Mouse (Mus musculus) kidney, postnatal 10 days (tissue): ENCODE measurements at regions not wholly inside any gene's neighbourhood (a gene's known extent, or its start where the extent isn't known, plus 50 kb on each side); places are given as distances from the start of the nearest gene placed in this dataset.

Experiments
- DNase-seq: peaks from one replicate; pipeline ENCODE4 v3.0.0; 2021; ENCODE audit warnings: mixed read lengths

- DNase-seq, result no peak
Measured at GRCm38 (mm10) chr7:71488016-71488650, 136.8 kb upstream of the Gm10295 start.

DNA sequence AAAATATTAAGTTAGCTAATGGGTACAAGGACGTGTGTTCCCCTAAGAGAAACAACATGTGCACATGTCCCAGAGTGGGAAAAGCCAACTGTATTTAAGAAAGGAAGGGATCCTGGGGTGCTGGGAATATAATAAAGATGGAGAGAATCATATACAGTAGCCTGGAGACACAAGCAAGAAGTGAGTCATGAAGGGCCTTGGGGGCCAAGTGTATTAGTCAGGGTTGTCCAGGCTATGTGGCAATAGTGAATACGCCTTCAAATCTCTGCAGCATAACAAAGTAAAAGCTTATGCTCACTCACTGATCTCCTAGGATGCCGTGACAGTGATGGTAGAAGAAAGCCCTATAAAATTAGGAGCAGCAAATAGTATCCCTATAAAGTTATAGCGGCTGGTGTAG, 124.1 kb upstream of the Gm10295 start:
- no peak for DNase-seq

GRCm38 (mm10) chr7:71472384-71473141, 121.3 kb upstream of the Gm10295 start:
- no peak for DNase-seq

- DNase-seq, result peak; percentile 80
Measured at GRCm38 (mm10) chr7:71471658-71472383, 120.5 kb upstream of the Gm10295 start.

DNA sequence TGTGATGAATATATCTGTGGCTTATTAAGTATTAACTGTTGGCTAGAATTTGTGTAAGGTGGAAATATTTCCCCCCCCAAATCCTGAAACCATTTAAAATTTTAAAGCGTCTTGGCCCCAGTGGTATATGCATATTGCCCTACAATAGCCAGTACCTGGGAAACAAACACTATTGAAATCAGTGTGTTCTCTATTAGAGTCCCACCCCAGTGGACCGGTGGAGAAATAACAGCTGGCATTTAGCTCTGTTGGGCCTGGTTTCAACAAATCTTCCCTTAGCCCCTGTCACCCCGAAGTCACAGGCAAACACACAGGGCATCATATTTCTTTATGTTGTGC, 120.0 kb upstream of the Gm10295 start:
- DNase-seq, result no peak

DNA sequence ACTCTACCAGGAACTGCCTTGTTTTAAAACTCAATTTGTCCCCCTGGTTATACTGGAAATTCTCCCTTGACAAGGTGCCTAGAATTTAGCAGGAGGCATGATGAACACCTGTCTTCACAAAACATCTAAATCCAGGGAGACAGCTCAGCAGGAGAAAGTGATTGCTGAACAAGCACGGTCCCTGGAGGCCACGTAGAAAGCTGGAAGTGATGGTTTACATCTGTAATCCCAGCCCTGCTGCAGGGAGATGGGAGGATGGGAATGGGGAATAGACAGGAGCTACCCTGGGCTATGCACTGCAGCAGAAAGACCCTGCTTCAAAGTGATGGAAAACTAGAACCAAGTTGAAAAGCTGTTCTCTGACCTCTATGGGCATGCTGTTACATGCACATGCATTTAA, 119.1 kb upstream of the Gm10295 start:
- peak; percentile 29 for DNase-seq

GRCm38 (mm10) chr7:71469951-71470350, 118.7 kb upstream of the Gm10295 start:
- DNase-seq, result no peak

DNA sequence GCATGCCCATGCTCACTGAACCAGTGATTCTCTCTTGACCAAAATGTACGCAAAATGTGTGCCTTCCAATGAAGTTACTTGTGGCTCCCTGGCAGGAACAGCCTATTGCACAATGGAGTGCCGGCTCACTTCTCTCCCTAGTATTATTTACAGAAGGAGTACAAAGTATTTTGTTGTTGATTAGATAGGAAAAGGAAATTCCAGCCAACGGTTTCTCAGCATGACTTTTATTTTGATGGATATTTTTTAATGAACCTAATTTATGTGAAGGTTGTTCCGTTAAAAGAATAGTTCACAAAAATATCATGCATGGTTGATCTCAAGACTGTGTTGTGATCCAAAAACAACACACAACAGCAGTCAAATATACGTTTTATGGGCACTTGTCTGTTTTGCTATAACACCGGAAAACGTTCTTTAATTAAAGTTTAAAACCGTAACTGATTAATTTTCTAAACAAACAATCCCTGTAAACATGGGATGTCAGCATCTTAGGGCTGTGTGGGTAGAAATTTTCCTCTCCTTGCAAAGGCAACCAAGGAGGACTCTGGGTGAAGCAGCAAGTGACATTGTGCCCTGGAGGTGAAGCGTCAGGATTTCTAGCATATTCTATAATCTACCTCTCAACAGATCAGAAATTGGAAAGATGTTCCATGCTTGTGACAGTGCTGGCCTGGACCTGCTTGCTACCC, 116.3 kb upstream of the Gm10295 start:
- DNase-seq, result peak; percentile 53

- no peak for DNase-seq
Measured at GRCm38 (mm10) chr7:71464127-71464526, 112.8 kb upstream of the Gm10295 start.

DNA sequence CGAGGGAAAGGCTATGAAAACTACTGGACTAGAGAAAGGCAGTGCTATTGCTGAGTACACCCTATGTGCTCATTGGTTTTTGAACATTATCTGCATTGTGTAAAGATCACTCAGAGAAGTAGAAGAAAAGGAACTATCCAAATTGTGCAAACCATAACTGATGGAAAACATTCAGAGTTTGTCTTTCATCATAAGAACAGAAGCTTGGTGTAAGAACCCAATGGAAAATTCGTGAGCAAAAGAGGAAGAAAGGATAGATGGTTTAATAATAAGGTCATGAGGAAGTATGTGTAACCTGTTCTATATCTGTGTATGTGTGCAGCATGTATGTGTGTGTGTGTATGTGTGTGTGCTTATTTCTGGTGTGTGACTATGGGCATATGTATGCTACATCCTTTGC, 112.3 kb upstream of the Gm10295 start:
- no peak for DNase-seq

GRCm38 (mm10) chr7:71459805-71460204, 108.5 kb upstream of the Gm10295 start:
- no peak for DNase-seq

- DNase-seq, result no peak
Measured at GRCm38 (mm10) chr7:71458104-71458754, 106.9 kb upstream of the Gm10295 start.

DNA sequence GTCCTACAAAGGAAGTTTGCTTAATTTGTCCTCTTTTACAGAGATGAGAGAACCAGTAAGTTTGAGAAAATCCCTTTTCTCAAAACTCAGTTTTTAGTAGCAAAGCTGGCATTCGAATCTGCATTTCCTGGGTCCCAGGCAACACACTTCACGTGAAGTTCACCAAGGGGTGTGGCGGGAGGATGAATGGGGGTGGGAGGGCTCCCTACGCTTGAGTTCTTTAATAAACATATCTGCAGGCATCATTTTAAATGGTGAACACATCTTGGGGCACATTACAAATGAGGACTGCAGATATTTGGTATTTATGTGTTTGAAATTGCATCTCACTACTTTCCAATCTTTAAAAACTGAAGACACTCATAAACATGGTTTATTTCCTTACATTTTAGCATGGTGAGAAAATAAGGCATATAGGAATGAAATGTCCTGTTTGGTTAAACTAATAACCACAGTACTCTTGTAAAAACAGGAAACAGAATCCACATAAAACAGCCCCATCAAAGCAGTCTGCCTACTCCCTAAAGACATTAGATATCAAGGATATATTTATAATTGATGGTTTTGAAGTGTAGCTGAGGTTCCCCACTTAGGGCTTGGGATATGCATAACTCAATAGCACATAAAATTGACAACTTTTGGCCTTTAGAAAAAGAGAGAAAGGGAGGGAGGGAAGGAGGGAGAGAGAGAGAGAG, 106.3 kb upstream of the Gm10295 start:
- DNase-seq, result no peak

- peak; percentile 32 for DNase-seq
Measured at GRCm38 (mm10) chr7:71456421-71456820, 105.1 kb upstream of the Gm10295 start.

DNA sequence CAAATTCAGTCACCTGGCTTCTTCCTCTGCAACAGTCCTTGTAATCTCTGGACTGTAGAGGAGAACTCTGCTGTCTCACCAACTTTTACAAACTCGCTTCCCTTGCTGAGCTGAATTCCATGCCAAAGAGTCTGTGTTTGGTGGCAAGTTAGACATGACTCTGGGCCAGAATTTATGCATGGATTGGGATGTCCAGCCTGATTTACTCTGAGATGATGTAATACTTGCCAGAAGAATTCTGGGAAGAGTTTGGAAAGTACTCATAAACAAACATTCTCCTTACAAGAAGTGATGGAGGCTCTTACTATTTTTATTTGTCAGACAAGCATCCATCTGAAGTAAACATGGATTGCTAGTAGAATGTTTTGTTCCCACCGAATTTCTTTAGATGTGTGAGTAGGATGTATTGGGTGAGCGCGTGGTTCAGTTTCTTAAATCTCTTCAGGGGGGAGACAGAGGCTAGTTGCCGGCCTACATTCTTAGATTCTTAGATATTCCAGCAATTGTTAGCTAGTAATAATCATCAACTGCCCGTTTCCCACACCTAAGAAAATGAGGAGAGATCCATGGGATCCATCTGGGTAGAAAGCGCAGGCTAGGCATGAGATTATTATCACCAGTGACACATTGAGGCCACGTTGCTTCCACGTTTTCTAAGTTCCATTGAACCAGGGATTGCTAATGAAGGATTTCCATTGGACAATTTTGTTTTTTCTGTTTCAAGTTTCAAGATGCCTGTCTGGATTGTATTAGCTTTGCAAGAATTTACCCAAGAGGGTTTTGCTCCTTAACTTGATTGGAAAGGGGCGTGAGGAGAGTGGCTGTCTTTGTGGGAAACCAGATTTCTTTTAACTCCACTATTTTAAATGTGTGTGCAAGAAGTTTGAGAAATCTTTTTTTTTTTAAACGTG, 89.3 kb upstream of the Gm10295 start:
- DNase-seq, result no peak

DNA sequence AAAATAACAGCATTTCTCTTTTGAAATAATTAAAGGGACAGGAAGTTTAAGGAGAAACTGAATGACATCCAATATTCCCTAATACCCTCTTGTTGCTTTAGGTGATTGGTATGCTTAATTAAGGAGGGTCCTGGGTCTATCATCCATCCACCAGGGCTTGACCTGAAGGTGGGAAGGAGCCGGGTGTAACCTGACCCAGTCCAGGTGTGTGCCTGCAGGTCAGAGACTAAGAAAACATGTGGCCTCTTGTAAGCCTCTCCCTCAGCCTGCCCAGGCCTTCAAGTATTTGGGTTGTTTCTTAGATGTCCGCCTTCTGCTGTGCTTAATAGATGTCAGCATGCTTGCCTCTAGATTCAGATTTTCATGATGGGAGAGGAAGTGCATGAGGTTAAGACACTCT, 74.7 kb upstream of the Gm10295 start:
- no peak for DNase-seq

- peak; percentile 33 for DNase-seq
Measured at GRCm38 (mm10) chr7:71419261-71419660, 68.0 kb upstream of the Gm10295 start.

DNA sequence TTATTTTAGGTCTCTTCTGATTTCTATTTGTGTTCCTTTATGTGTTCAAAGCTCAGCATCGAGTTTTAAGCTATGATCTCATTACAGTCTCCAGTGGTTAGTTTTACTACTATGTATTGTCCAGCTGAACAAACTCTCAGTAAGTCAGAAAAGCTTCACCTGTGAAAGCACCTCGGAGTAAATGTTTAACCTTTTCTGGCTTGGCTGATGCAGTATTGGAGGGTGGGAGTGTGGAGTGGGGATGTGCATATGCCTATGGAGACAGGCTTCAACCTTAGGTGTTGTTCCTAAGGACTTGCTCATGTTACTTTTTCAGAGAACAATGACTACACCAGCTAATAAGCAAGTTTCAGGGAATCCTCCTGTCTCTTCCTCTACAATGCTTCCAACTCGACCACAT, 67.6 kb upstream of the Gm10295 start:
- peak; percentile 7 for DNase-seq

- no peak for DNase-seq
Measured at GRCm38 (mm10) chr7:71414756-71415155, 63.5 kb upstream of the Gm10295 start.

DNA sequence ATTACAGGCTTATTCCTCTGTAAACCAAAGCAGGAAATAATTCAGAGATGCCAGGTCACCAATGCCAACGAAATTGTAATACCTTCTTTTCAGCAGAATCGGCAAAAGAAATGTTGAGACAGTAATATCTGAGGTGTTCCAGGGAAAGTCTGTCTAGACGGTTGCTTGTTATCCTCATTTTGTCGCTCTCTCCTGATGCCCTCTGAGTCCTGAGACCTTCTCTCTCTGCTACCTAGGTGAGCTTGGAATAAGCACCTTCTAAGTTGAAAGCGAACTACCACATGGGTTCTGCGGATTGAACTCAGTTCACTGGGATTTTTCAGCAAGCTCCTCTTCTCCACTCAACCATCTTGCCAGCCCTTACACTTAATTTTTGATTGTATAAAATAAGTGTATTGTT, 61.8 kb upstream of the Gm10295 start:
- no peak for DNase-seq

GRCm38 (mm10) chr7:71412079-71412478, 60.8 kb upstream of the Gm10295 start:
- DNase-seq, result peak; percentile 93
